Mouse (Mus musculus): ENCODE data around the gene Kansl2. TPM values are rescaled to one million over a fixed set of nuclear protein-coding genes. Genes with fewer than 3 reads are reported as not detected.

Kansl2 gene
- polyA plus RNA-seq, 1 experiment, result 30.1 TPM

Other genes starting within 250 kb of the Kansl2 start
- 0.30 and 0.49 TPM in 2 replicates for gene Zfp641, start 238.1 kb downstream of the Kansl2 start, polyA plus RNA-seq (2012; rRNA removed)
- not detected in 2 replicates for gene Olfr285, start 216.9 kb downstream of the Kansl2 start, polyA plus RNA-seq (2012; rRNA removed)
- gene Olfr284, start 193.3 kb downstream of the Kansl2 start, polyA plus RNA-seq (2012; rRNA removed), result not detected in 2 replicates
- gene Olfr283, start 153.3 kb downstream of the Kansl2 start, polyA plus RNA-seq (2012; rRNA removed), result not detected in 2 replicates
- gene Olfr282, start 103.0 kb downstream of the Kansl2 start, polyA plus RNA-seq (2012; rRNA removed), result not detected in 2 replicates
- not detected in 2 replicates for gene Olfr281, start 81.7 kb downstream of the Kansl2 start, polyA plus RNA-seq (2012; rRNA removed)
- not detected in 2 replicates for gene OR5BS1P, start 64.4 kb downstream of the Kansl2 start, polyA plus RNA-seq (2012; rRNA removed)
- gene Lalba, start 51.5 kb downstream of the Kansl2 start, polyA plus RNA-seq (2012; rRNA removed), result not detected in 2 replicates
- gene Olfr279, start 41.9 kb downstream of the Kansl2 start, polyA plus RNA-seq (2012; rRNA removed), result not detected in 2 replicates
- 6.7 and 11.6 TPM in 2 replicates for gene Ccnt1, start 36.7 kb upstream of the Kansl2 start, polyA plus RNA-seq (2012; rRNA removed)
- 3.6 and 4.5 TPM in 2 replicates for gene 4930415O20Rik, start 36.7 kb upstream of the Kansl2 start, polyA plus RNA-seq (2012; rRNA removed)
- gene Adcy6, start 75.8 kb upstream of the Kansl2 start, polyA plus RNA-seq (2012; rRNA removed), result 64.9 and 89.8 TPM in 2 replicates
- gene Cacnb3, start 96.6 kb upstream of the Kansl2 start, polyA plus RNA-seq (2012; rRNA removed), result 42.6 and 44.5 TPM in 2 replicates
- 25.0 and 30.3 TPM in 2 replicates for gene Ddx23, start 128.6 kb upstream of the Kansl2 start, polyA plus RNA-seq (2012; rRNA removed)
- gene Rnd1, start 143.2 kb upstream of the Kansl2 start, polyA plus RNA-seq (2012; rRNA removed), result 1.4 and 1.9 TPM in 2 replicates
- 0.27 and 0.32 TPM in 2 replicates for gene Ccdc65, start 173.9 kb upstream of the Kansl2 start, polyA plus RNA-seq (2012; rRNA removed)
- gene Fkbp11, start 193.9 kb upstream of the Kansl2 start, polyA plus RNA-seq (2012; rRNA removed), result 20.4 and 28.9 TPM in 2 replicates
- 99.2 and 104 TPM in 2 replicates for gene Arf3, start 228.9 kb upstream of the Kansl2 start, polyA plus RNA-seq (2012; rRNA removed)
- 0.10 and 0.14 TPM in 2 replicates for gene Wnt10b, start 243.9 kb upstream of the Kansl2 start, polyA plus RNA-seq (2012; rRNA removed)

All from large intestine, adult 2 months (tissue).